26 mouse cellular contexts compared by ENCODE assay signal in genomic region chr19:47022709-47023108, GRCm38 (mm10). TPM values are rescaled to one million over a fixed set of nuclear protein-coding genes. Genes with fewer than 3 reads are reported as not detected.
DNase-seq lines count a peak whose midpoint lies in the region; ATAC-seq and TF ChIP-seq lines count a peak whose summit lies in the region.
"Had no signal": no experiment of that assay in that cellular context is flagged by ENCODE, and none has a peak within 500 bp of the region (broad histone marks: within the 10 kb centered on the region; RNA-seq: fewer than 3 reads in every experiment).

No protein-coding gene starts in this region.

- TF ChIP-seq POLR2A in MEL (IDR thresholded peaks at IDR 0.05; ENCODE audit: control insufficient read depth in 1 of 2, insufficient read depth in 1 of 2, low read depth in 1 of 2, low read length in 2 of 2, poor library complexity in 1 of 2), result no peak; a peak in 1 of 4 replicates

- no peaks in the 10 kb centered on the region for H3K4me1 ChIP-seq in embryonic facial prominence, embryonic 14.5 days (ENCODE audit: control insufficient read depth, insufficient read depth, low read length)
- H3K4me1 ChIP-seq in embryonic facial prominence, embryonic 10.5 days, result peaks cover 18% of the 10 kb centered on the region
- H3K4me1 ChIP-seq in E14TG2a.4 (replicated peaks; ENCODE audit: low read depth, low read length), result peaks cover 78% of the 10 kb centered on the region
- H3K4me1 ChIP-seq in MEL (ENCODE audit: control insufficient read depth in 1 of 2, insufficient read depth in 2 of 2, low read length in 2 of 2), result no peaks in the 10 kb centered on the region

- TF ChIP-seq EP300 in MEL (IDR thresholded peaks at IDR 0.05; ENCODE audit: low read depth in 1 of 2, low read length in 2 of 2), result peak; percentile 57

- H3K9me3 ChIP-seq in embryonic facial prominence, embryonic 14.5 days (ENCODE audit: control insufficient read depth, low read length), result no peaks in the 10 kb centered on the region
- no peaks in the 10 kb centered on the region for H3K9me3 ChIP-seq in embryonic facial prominence, embryonic 10.5 days
- H3K9me3 ChIP-seq in E14TG2a.4 (ENCODE audit: low read length) (peaks cover 3% of the 10 kb centered on the region; the same call in 1 of the 2 replicates), MEL (replicated peaks; ENCODE audit: insufficient read depth, low read length) (no peaks in the 10 kb centered on the region)
- H3K9me3 ChIP-seq: G1E had no signal

- no peak overlapping the region for H3K9ac ChIP-seq in embryonic facial prominence, embryonic 14.5 days (ENCODE audit: low read depth, low read length)
- no peak overlapping the region for H3K9ac ChIP-seq in MEL (ENCODE audit: control insufficient read depth, low read depth, low read length, poor library complexity, severe bottlenecking)

- 0 out of 2 replicates have a peak, but pooled peaks have one; percentile 22 for ATAC-seq in embryonic facial prominence, embryonic 14.5 days (ENCODE audit: low read depth)
- ATAC-seq: activated CD4-positive, CD25-positive, alpha-beta regulatory T cell, adult 4 months; CD4-positive, CD25-positive, alpha-beta regulatory T cell, adult 4 months; Patski had no signal

- TF ChIP-seq CTCF in E14TG2a.4 (conservative IDR thresholded peaks at IDR 0.05; ENCODE audit: low read length) (no peak), MEL (IDR thresholded peaks at IDR 0.05 in 2 of 3, conservative IDR thresholded peaks at IDR 0.05 in 1 of 3; ENCODE audit: control insufficient read depth in 1 of 3, insufficient read depth in 1 of 3, low read depth in 2 of 3, low read length in 3 of 3, poor library complexity in 1 of 3, severe bottlenecking in 1 of 3) (no peak)

- TF ChIP-seq RAD21 in MEL (IDR thresholded peaks at IDR 0.05; ENCODE audit: low read depth, low read length), result no peak

- no peak for DNase-seq in embryonic facial prominence, embryonic 14.5 days (ENCODE audit: low spot score)
- DNase-seq in embryonic facial prominence, embryonic 10.5 days (ENCODE audit: low spot score), result no peak
- DNase-seq in MEL (ENCODE audit: low read depth, low spot score) (peak; percentile 72), MEL-GATA-1-ER (ENCODE audit: extremely low read depth, low read depth) (peak; percentile 30)
- DNase-seq in urinary bladder, postnatal 25 days (ENCODE audit: low spot score), result no peak
- DNase-seq in heart, adult 18-20 months, result no peak
- DNase-seq in right cerebral cortex, postnatal 36 days (ENCODE audit: low spot score in 2 of 2), result no peak
- DNase-seq: adrenal gland, adult 2 months; adrenal gland, adult 8-10 months; adrenal gland, postnatal 10 days; adrenal gland, postnatal 14 days; adrenal gland, postnatal 25 days; adrenal gland, postnatal 36 days; B cell, adult 2 months; cerebellum, adult 11 months; cerebellum, adult 11-12 months; cerebellum, adult 18-20 months; cerebellum, adult 2 months; cerebellum, adult 8-10 months had no signal

- no peak overlapping the region for H3K4me2 ChIP-seq in embryonic facial prominence, embryonic 14.5 days (ENCODE audit: low read depth, low read length)

- H3K36me3 ChIP-seq in embryonic facial prominence, embryonic 14.5 days (ENCODE audit: control insufficient read depth, insufficient read depth, low read length), result no peaks in the 10 kb centered on the region
- no peaks in the 10 kb centered on the region; the same call in 1 of the 2 replicates for H3K36me3 ChIP-seq in embryonic facial prominence, embryonic 10.5 days (replicated peaks)
- peaks cover 71% of the 10 kb centered on the region for H3K36me3 ChIP-seq in E14TG2a.4 (ENCODE audit: insufficient read depth, low read length)
- no peaks in the 10 kb centered on the region for H3K36me3 ChIP-seq in MEL (ENCODE audit: control insufficient read depth in 1 of 2, insufficient read depth in 2 of 2, low read length in 2 of 2)
- H3K36me3 ChIP-seq: G1E had no signal

- WGBS in embryonic facial prominence, embryonic 14.5 days, result 91% methylated on average over 4 of the region's 4 CpGs
- WGBS in embryonic facial prominence, embryonic 10.5 days, result 90% methylated on average over 4 of the region's 4 CpGs

- H3K79me2 ChIP-seq in MEL (ENCODE audit: control insufficient read depth, insufficient read depth, low read length, poor library complexity), result no peaks in the 10 kb centered on the region

- peaks cover 8% of the 10 kb centered on the region for H3K27me3 ChIP-seq in embryonic facial prominence, embryonic 14.5 days (replicated peaks; ENCODE audit: control insufficient read depth, insufficient read depth, low read length)
- H3K27me3 ChIP-seq in embryonic facial prominence, embryonic 10.5 days (replicated peaks; ENCODE audit: low read depth, poor library complexity, severe bottlenecking), result peaks cover 19% of the 10 kb centered on the region
- H3K27me3 ChIP-seq in E14TG2a.4 (ENCODE audit: insufficient read depth, low read length) (peaks cover 3% of the 10 kb centered on the region; the same call in 1 of the 2 replicates), MEL (ENCODE audit: control insufficient read depth in 1 of 2, insufficient read depth in 2 of 2, low read length in 2 of 2) (peaks cover 0 to 4% of the 10 kb centered on the region in 2 experiments; a peak in 2 of 4 replicates)
- H3K27me3 ChIP-seq: CH12.LX had no signal

- no peak overlapping the region for H3K27ac ChIP-seq in embryonic facial prominence, embryonic 14.5 days (replicated peaks; ENCODE audit: low read depth, low read length)
- no peak overlapping the region for H3K27ac ChIP-seq in embryonic facial prominence, embryonic 10.5 days (replicated peaks)
- no peak overlapping the region for H3K27ac ChIP-seq in MEL (ENCODE audit: control insufficient read depth, low read depth, low read length)

- H3K4me3 ChIP-seq in embryonic facial prominence, embryonic 14.5 days (ENCODE audit: low read depth, low read length), result no peak overlapping the region
- no peak overlapping the region for H3K4me3 ChIP-seq in embryonic facial prominence, embryonic 10.5 days
- H3K4me3 ChIP-seq in E14TG2a.4 (replicated peaks; ENCODE audit: low read length) (0 out of 2 replicates have a peak overlapping the region, but pooled peaks have one; percentile 39), MEL (ENCODE audit: control insufficient read depth in 1 of 2, insufficient read depth in 1 of 2, low read depth in 2 of 2, low read length in 2 of 2) (no peak overlapping the region)

TF ChIP-seq in MEL, 35 proteins besides CTCF, POLR2A, EP300 and RAD21:
- TF ChIP-seq BHLHE40 (IDR thresholded peaks at IDR 0.05; ENCODE audit: borderline replicate concordance, low read depth, low read length) (no peak), TBP (IDR thresholded peaks at IDR 0.05; ENCODE audit: low read depth, low read length) (0 out of 2 replicates have a peak, but pooled peaks have one; percentile 48), MEF2A (IDR thresholded peaks at IDR 0.05; ENCODE audit: extremely low read depth, insufficient replicate concordance, low read depth, low read length, poor library complexity, severe bottlenecking) (no peak), SMC3 (IDR thresholded peaks at IDR 0.05; ENCODE audit: low read depth, low read length) (no peak), GATA1 (IDR thresholded peaks at IDR 0.05; ENCODE audit: low read depth, low read length) (0 out of 2 replicates have a peak, but pooled peaks have one; percentile 15), TCF12 (IDR thresholded peaks at IDR 0.05; ENCODE audit: low read depth, low read length) (no peak), MAZ (IDR thresholded peaks at IDR 0.05; ENCODE audit: low read depth, low read length) (no peak)

RNA-seq across cellular contexts. Expression of gene Nt5c2, which starts 7.8 kb away (rescaled TPM):
- 65.6 and 66.3 TPM in 2 replicates for polyA plus RNA-seq in embryonic facial prominence, embryonic 14.5 days (2014; fragmentation: Nextera tagmentation; extraction: Ambion mirVana)
- 73.7 and 74.1 TPM in 2 replicates for polyA plus RNA-seq in embryonic facial prominence, embryonic 10.5 days (2016; fragmentation: Nextera tagmentation; extraction: Ambion mirVana)
- total RNA-seq in MEL (2012; rRNA removed), result 64.6 and 65.0 TPM in 2 replicates
- polyA plus RNA-seq in MEL (2012; ENCODE audit: insufficient read depth in 1 of 2, insufficient read length in 2 of 2, low read depth in 1 of 2, low replicate concordance in 2 of 2, missing spikeins in 1 of 2), result 100 to 1,000 TPM; 147 to 455 TPM
- total RNA-seq in heart, adult 18-20 months (2021), result 10 to 100 TPM; 63.6 to 64.0 TPM

RNA-seq across cellular contexts. Expression of gene Ina, which starts 8.2 kb away (rescaled TPM):
- 17.6 and 17.9 TPM in 2 replicates for polyA plus RNA-seq in embryonic facial prominence, embryonic 14.5 days (2014; fragmentation: Nextera tagmentation; extraction: Ambion mirVana)
- 24.3 and 28.3 TPM in 2 replicates for polyA plus RNA-seq in embryonic facial prominence, embryonic 10.5 days (2016; fragmentation: Nextera tagmentation; extraction: Ambion mirVana)
- not detected in 2 replicates for total RNA-seq in MEL (2012; rRNA removed)
- not detected for polyA plus RNA-seq in MEL (2012; ENCODE audit: insufficient read depth in 1 of 2, insufficient read length in 2 of 2, low read depth in 1 of 2, low replicate concordance in 2 of 2, missing spikeins in 1 of 2)
- total RNA-seq in heart, adult 18-20 months (2021), result not detected
- total RNA-seq: CH12.LX had no signal
- polyA plus RNA-seq: activated CD4-positive, CD25-positive, alpha-beta regulatory T cell, adult 4 months; C2C12; CD4-positive, CD25-positive, alpha-beta regulatory T cell, adult 4 months; G1E had no signal

RNA-seq across cellular contexts. Expression of gene Pcgf6, which starts 28.0 kb away (rescaled TPM):
- polyA plus RNA-seq in embryonic facial prominence, embryonic 14.5 days (2014; fragmentation: Nextera tagmentation; extraction: Ambion mirVana), result 13.9 and 17.8 TPM in 2 replicates
- polyA plus RNA-seq in embryonic facial prominence, embryonic 10.5 days (2016; fragmentation: Nextera tagmentation; extraction: Ambion mirVana), result 36.1 and 36.5 TPM in 2 replicates
- 29.0 and 31.1 TPM in 2 replicates for total RNA-seq in MEL (2012; rRNA removed)
- polyA plus RNA-seq in MEL (2012; ENCODE audit: insufficient read depth in 1 of 2, insufficient read length in 2 of 2, low read depth in 1 of 2, low replicate concordance in 2 of 2, missing spikeins in 1 of 2), result 10 to 100 TPM in 1 of 2 experiments, not detected in 1; 47.5 TPM
- 1 to 10 TPM; 2.7 to 3.7 TPM for total RNA-seq in heart, adult 18-20 months (2021)

RNA-seq across cellular contexts. Expression of gene Taf5, which starts 44.8 kb away (rescaled TPM):
- 6.6 and 7.7 TPM in 2 replicates for polyA plus RNA-seq in embryonic facial prominence, embryonic 14.5 days (2014; fragmentation: Nextera tagmentation; extraction: Ambion mirVana)
- 7.2 and 7.5 TPM in 2 replicates for polyA plus RNA-seq in embryonic facial prominence, embryonic 10.5 days (2016; fragmentation: Nextera tagmentation; extraction: Ambion mirVana)
- total RNA-seq in MEL (2012; rRNA removed), result 25.1 and 28.3 TPM in 2 replicates
- 10 to 100 TPM; 22.8 to 74.3 TPM for polyA plus RNA-seq in MEL (2012; ENCODE audit: insufficient read depth in 1 of 2, insufficient read length in 2 of 2, low read depth in 1 of 2, low replicate concordance in 2 of 2, missing spikeins in 1 of 2)
- 1 to 10 TPM; 2.4 to 2.6 TPM for total RNA-seq in heart, adult 18-20 months (2021)

Comparison
In these comparisons a context has a peak if more than half of its experiments do, and no peak if none do; other contexts are left out.
1. DNase-seq: peak in MEL (single experiment) and MEL-GATA-1-ER (single experiment); none in embryonic facial prominence, embryonic 14.5 days (single experiment), embryonic facial prominence, embryonic 10.5 days (single experiment), urinary bladder, postnatal 25 days (single experiment), heart, adult 18-20 months (0 of 2) and right cerebral cortex, postnatal 36 days (0 of 2).
2. RNA of gene Ina, which starts 8.2 kb away (polyA plus RNA-seq): 24.3 to 28.3 TPM in embryonic facial prominence, embryonic 10.5 days and 17.6 to 17.9 TPM in embryonic facial prominence, embryonic 14.5 days; not detected in MEL; every median in the first group is over 10 times any median in the second.